Mouse (Mus musculus) spleen, embryonic (tissue): Measurements from ENCODE around the gene Slc22a12.

Source experiments
- CTCF ChIA-PET: fragments of 350-600 bp; sonication (Branson Sonifier 250); formaldehyde crosslinking; loops from one replicate; lab custom pipeline; 2022; lab: Charles Lee

The Slc22a12 gene

GRCm38 (mm10) chr19:6541521-6541920 is 1.3 kb downstream of the Slc22a12 start:
- CTCF ChIA-PET = no interaction called here

GRCm38 (mm10) chr19:6540191-6540590 is 2.6 kb downstream of the Slc22a12 start:
- CTCF ChIA-PET = no interaction called here

- CTCF ChIA-PET = no interaction called here
These were observed 3.2 kb downstream of the Slc22a12 start for GRCm38 (mm10) chr19:6539592-6539991.

GRCm38 (mm10) chr19:6538546-6538945 is 4.3 kb downstream of the Slc22a12 start:
- CTCF ChIA-PET = no interaction called here

- CTCF ChIA-PET = no interaction called here
These were observed 5.3 kb downstream of the Slc22a12 start for GRCm38 (mm10) chr19:6537526-6537925.

GRCm38 (mm10) chr19:6536696-6537095 is 6.1 kb downstream of the Slc22a12 start:
- CTCF ChIA-PET = no interaction called here

GRCm38 (mm10) chr19:6536201-6536600 is 6.6 kb downstream of the Slc22a12 start:
- CTCF ChIA-PET = no interaction called here

- CTCF ChIA-PET = no interaction called here
These were observed 8.8 kb downstream of the Slc22a12 start for GRCm38 (mm10) chr19:6534118-6534415.

- CTCF ChIA-PET = no interaction called here
These were observed 9.3 kb downstream of the Slc22a12 start for GRCm38 (mm10) chr19:6533290-6534117.

GRCm38 (mm10) chr19:6532656-6533055 is 10.2 kb downstream of the Slc22a12 start:
- CTCF ChIA-PET = no interaction called here

- CTCF ChIA-PET = no interaction called here
These were observed 10.9 kb downstream of the Slc22a12 start for GRCm38 (mm10) chr19:6531832-6532471.

GRCm38 (mm10) chr19:6531011-6531631 is 11.7 kb downstream of the Slc22a12 start:
- CTCF ChIA-PET = no interaction called here

GRCm38 (mm10) chr19:6530359-6530758 is 12.5 kb downstream of the Slc22a12 start:
- CTCF ChIA-PET = interaction anchor here (0.6 kb wide), 1 partner anchor 116 kb away, joined by 3 read pairs; no protein-coding TSS in a partner anchor

- CTCF ChIA-PET = interaction anchor here (0.6 kb wide), 1 partner anchor 115 kb away, joined by 3 read pairs; no protein-coding TSS in a partner anchor
These were observed 13.4 kb downstream of the Slc22a12 start for GRCm38 (mm10) chr19:6529265-6529985.

GRCm38 (mm10) chr19:6527839-6528531 is 14.8 kb downstream of the Slc22a12 start:
- CTCF ChIA-PET = interaction anchor here (0.5 kb wide), 1 partner anchor 19 kb away, joined by 3 read pairs; no protein-coding TSS in a partner anchor

- CTCF ChIA-PET = no interaction called here
These were observed 15.4 kb downstream of the Slc22a12 start for GRCm38 (mm10) chr19:6527439-6527838.

GRCm38 (mm10) chr19:6526010-6526409 is 16.8 kb downstream of the Slc22a12 start:
- CTCF ChIA-PET = no interaction called here

- CTCF ChIA-PET = no interaction called here
These were observed 17.8 kb downstream of the Slc22a12 start for GRCm38 (mm10) chr19:6525023-6525422.

- CTCF ChIA-PET = no interaction called here
These were observed 20.5 kb downstream of the Slc22a12 start for GRCm38 (mm10) chr19:6522289-6522688.

GRCm38 (mm10) chr19:6521630-6522029 is 21.2 kb downstream of the Slc22a12 start:
- CTCF ChIA-PET = no interaction called here

- CTCF ChIA-PET = no interaction called here
These were observed 23.3 kb downstream of the Slc22a12 start for GRCm38 (mm10) chr19:6519483-6519882.
